Mouse (Mus musculus) cerebellum, postnatal 10 days (tissue): ENCODE measurements around the gene Dgkh.
A peak's percentile ranks its signal among the peaks of the same experiment; 100 is the strongest.

Experiments used
- DNase-seq, 2 experiments: peaks; one replicate each; pipeline ENCODE4 v3.0.0; 2021; ENCODE audit warnings: mixed read lengths in 2 of 2

Gene Dgkh

DNA sequence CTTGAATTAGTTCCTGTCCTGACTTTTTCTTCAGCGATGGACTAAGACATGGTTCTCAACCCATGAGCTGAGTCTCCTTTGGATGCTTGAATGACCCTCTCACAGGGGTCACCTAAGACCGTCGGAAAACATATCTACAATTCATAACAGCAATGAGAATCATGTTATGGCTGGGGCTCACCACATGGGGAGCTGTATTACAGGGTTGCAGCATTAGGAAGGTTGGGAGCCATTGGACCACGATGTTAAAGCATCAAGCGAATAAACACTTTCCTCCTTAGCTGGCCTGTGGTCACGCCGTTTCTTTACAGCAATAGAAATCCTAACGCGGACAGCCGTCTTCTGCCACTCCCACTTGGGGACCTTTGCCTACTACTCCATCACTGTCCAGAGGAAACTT is 62.6 kb downstream of the Dgkh start:
- DNase-seq, result peak; percentile 20 to 33

DNA sequence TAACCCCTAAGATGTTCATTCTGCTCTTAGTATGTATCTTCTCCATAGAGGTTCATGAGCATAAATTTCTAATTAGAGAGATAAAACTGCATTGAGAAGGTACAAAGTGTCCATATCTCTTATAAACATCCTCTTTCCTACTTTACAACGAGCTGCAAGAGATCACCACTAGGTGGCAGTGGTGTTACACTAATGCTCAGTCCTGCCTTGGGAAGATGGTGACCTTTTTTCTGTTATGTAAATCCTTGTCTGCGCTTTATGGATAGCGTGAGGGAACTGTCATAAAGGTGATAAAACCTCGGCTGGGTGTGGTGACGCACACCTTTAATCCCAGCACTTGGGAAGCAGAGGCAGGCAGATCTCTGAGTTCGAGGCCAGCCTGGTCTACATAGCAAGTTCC is 64.3 kb downstream of the Dgkh start:
- peak; percentile 90 to 94 for DNase-seq

DNA sequence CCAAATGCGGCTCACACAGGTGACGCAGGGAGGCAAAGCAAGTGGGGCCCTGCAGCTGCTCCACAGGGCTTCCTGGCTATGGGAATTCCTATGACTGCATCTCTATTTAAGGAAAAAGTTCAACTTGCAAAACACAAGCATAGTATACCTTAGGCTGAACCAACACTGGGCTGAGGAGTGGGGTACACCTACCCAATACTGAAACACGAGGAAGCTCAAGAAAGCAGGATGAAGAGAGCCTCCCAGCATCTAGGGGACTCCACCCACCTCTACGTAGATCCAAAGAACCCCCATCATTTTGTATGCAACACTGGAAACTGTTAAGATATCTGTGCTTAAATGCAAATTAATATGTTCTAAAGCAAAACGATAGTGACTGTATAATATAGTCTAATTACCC is 64.8 kb downstream of the Dgkh start:
- DNase-seq, result no peak

DNA sequence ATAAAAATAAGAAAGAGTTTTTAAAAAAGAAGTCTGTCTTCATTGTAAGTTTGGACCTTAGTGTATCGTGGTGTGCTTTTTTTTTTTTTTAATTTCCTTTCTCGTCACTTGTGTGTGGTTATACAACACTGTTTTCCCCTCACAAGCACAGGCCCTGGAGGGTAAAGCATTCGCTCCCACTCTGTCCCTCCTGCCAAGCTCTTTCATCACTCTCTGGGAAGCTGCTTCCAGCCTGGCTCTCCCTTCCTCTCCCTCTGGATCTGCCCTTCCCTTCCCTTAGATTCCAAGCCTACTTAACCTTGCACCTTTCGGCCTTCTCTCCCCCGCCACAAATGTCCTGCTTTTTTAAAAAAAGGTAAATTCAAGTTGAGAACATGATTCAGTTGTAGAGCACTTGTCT is 69.9 kb downstream of the Dgkh start:
- no peak for DNase-seq

DNA sequence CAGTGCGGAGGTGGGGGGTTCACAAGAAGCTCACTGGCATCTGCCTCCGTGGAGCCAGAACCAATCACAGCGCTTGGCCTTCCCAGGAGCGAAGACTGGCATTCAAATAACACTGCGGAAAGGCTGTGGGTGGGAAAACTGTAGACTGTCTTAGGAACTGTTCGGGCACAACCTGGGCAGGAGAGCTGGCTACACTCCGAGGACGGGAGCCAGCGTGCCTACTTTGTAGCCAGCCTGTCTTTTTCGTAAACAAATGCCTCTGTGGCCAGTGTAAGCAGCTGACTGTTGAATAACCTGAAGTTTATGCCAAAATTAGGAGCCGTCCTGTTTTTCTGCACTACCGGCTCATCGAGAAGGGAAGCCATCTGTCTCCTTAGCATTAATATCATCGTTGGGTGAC is 71.1 kb downstream of the Dgkh start:
- DNase-seq, result peak; percentile 45 to 60

DNA sequence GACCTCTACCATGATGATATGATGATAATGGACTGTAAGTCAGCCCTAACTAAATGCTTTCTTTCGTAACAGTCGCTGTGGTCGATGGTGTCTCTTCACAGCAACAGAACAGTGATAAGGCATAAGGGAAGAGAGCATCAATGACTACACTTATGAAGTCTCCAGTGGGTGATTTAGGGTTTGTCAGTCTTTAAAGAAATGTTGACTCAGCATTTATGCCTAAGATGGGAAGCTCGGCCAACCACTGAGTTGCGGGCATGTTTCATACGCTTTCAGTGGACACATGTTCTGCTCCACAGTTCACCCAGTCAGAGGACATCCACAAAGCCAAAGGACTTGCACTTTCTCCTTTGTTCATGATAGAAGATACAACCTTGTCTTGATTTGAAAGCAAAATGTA is 73.9 kb downstream of the Dgkh start:
- no peak for DNase-seq

DNA sequence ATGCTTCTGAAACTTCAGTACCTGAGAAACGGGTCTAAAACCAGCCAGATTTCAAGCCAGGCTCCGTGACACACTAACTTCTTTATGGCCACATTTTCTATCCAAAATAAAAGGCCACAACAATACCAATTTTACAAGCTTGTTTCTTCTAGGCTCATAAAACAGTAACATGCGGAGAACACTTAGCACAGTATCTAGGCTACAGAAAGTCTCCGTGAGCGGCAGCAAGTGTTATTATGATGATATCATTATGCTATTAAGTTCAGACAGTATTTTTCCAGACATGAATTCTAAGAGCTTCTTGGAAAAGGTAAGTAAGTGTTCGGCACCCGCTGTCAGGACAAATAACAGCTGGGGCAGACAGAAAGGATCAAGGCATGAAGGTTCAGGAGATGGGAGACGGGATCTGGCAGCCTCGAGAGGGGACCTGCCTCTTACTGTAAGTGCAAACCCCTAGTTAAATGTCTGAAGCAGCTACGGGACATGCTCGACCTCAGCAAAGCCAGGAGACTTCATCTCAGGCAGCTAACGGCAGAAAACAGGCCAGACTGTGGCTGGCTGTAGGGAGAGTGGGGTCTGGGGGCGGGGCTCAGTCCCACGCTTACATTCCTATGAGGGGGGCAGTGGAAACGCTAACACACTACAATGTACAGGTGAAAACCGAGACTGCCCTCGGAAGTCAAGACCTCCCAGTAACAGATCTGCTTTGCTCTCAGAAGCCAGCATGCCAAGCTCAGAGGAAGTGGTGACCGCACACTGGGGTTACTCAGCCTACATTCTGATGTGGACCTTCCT is 75.5 kb downstream of the Dgkh start:
- no peak for DNase-seq

DNA sequence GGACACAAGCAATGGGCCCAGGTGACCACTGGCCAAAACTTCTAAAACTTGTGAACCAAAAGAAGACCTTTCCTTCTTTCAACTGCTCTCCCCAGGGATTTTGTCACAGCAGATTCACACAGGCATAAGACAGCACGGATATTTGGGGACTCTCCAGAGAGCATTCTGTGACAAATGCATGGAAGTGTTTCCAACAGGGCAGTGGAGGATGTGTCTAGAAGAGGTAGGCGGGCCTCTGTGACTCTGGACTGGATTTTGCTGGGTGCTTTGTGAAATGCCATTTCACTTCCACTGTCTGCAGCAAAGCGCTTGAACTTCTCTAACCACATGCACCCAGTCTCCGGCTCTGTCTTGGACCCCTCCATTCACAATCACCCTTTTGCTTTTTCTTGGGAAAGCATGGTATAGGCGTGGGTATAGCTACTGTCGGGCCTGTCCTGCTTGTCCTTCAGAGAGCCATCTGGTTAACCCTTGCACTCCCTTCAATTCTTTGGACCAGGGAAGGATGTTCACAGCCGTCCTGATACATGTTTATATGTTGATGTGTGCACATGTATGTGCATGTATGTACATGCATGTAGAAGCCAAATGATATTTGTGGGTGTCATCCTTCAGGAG is 77.5 kb downstream of the Dgkh start:
- DNase-seq, result no peak

DNA sequence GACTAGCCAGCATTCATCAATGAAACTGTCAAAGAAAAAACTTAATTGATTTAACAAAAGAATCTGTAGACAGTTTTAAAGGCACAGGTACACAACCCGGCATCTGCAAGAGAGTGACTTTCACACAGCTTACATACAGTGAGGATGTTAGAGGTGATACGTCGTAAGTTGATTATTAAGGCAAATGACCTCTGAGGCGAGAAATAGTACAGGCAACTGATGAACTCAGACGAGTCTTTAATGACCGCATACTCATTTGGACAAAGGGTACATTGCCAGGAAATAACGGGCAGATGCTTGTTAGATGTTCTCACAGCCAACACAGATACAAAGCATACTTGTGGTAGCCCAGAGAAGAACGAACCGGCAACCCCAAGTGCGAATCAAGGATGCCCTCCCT is 78.4 kb downstream of the Dgkh start:
- no peak for DNase-seq

DNA sequence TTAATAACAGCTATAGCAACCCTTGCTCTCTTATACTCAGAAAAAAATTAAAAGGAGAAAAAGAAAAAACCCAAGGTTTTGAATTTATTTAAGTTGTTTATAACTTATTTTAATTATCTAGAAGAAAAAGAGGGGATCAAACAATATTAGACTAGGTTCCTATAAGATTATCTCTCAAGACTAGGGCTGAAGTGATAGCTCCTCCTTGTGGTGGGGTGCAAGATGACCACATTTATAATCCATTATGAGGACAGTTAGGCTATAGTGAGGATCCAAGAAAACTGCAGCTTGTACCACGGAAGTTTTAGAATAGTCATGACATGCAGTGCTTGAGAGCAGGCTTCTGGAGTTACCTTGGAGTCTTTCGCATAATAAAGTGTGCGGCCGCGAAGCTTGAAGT is 79.2 kb downstream of the Dgkh start:
- no peak for DNase-seq

DNA sequence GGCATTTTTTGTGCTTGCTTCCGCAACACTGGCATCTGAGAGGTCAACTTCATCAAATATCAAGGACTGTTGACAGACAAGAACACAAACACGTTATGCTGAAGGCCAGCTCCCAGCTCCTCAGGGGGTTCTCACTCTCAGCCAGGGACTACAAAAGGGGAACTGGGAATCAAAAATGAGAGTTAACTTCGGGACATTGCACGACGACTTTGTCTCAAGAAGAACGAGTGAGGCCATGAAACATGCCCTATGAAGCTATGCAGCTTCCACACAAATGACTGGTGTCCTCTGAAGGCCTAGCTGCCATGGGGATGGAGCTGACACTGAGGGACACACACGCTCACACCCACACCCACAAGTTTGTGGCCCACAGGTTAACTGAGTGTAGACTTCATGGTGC is 80.9 kb downstream of the Dgkh start:
- no peak for DNase-seq

DNA sequence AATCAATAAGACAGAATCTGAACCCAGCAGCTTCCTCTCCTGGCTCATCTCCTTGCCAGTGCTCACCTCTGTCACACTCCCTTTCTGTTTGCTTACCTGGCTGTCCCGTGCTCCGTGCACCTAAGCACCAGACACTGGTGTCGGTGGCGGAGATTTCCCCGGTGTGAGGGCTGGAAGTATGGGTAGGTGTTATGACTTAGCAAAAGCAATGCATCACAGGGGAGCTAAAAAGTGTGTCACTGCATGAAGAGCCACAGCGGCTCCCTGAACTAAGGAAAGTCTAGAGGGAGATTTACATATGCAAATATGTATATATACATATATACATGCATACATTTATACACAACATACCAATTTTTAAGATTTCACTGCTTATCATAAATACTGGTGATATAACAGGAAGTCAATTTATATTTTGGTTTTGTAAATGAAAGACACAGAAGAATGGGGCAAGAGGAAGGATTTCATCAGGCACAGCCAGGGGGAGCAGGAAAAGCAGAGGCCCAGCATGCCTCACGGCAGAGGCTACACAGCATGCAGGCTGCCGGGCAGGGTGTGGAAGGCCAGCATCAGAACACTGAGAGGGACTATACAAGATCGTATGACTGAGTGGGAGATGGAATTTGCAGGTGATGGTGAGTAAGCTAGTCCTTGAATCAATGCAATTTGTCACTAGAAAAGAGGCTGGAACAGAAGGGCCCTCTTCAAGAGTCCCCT is 82.0 kb downstream of the Dgkh start:
- no peak for DNase-seq

DNA sequence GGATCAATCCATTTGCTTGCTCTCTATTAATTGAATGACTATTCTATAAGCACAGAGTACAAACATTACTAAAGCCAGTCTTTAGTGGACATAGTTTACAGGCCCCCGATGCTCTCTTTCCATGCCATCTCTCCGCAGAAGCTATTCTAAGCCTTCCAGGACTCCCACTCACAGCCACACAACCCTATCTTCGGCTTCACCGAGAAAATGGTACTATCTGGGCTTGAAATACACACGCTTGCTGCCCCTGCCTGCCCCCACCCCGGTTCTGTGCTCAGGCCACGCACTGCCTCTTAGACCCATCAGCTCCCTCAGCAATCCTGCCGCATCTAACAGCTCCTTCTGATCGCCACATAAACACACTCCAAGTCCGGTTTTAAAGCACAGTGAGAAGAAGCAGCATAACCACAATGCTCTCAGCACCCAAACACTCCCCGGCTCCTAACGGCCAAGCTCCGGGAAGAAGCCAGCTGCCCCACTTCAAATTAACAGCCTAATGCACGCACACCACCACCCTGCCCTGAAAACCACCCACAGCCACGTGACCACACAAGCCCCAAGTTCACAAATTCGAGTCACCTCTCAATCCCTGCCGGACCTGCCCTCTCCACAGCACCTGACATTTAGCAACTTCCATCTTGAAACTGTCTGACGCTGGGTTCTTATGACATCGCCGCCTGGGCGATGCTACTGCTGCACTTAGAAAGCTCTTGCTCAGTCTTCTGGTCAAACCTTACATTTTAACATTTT is 82.9 kb downstream of the Dgkh start:
- DNase-seq, result no peak

DNA sequence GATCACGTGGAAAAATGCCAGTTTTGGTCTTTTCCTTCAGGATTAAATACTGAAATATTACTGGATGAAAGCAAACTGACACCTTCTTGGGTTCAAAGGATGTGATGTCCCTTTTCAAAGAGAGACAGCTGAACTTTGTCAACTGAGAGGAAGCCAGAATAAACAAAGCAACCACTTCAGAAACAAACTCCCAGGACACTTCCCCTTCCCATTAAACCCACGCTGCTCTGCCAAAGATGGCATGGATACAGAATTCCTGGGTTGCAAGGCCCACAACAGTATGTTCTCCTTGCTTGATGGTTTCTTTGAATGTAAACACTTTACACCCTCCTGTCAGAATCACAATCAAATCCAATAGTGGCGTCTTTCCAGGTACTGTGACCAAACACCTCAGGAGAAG is 87.0 kb downstream of the Dgkh start:
- no peak for DNase-seq

DNA sequence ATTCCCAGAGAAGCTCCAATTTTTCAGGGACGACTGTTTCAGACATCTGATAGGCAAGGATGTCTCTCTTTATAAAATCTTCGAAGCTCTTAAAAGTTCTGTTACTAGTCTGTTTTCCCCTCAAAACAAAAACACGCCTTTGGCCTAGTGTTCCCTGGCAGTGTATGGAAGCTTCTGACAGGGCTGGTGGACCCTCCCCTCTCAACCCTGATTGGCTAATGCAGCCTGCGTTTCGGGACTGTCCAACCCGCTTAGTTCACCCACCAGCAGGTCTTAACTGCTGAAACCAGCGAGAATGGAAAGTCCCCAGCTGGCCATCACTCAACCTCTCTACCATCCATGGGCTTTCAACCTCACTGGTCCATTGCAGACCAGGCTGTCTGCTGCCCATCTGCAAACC is 91.3 kb downstream of the Dgkh start:
- DNase-seq, result no peak

DNA sequence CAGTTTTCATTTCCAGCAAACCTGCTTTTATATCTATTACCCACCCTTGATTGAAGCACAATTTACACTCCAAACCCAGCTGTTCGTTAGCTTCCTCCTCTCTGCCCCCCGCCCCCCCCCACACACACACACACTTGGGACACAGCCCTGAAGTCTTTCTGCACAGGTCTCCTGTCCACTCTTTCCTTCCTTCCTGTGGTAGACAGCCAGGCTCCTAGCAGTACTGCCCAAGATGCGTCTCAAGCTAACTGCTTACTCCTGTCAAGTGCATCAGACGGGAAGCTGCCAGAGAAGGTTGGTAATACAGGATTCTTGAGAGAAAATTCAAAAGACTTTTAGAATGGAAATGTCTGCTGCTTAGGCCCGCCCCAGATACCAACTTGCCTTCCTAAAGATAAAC is 92.9 kb downstream of the Dgkh start:
- no peak for DNase-seq

DNA sequence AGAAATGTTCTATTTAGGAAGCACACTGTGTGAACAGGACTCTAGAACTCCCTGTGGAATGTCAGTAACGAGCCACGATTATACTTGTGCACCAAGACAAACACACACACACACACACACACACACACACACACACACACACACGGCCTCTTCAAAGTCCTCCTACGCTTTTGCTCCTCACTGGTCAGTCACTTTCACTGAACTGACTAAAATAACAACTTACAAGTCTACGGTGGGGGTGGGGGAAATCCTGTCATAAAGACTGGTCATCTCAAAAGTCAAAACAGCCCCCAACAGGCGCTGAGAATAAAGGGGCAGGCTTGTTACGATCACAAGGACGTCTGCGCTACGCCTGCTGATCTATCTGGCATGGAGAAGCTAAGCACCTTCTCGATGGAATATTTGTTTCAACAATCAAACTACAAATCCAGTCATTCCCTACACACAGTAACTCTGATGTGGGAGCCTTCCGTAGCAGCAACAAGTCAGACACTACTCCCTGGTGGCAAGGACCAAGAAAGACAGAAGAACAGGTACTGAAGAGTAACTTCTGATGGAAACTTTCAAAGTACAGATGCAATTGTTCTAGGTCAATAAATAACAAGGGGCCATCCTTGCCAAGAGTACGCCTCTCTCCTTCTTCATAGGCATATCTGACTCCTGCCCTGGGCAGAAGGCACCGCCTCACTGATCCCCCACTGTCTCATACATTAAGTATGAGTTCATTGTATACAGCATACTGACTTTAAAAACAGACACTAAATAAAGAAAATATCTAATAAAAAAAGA is 96.8 kb downstream of the Dgkh start:
- no peak for DNase-seq

DNA sequence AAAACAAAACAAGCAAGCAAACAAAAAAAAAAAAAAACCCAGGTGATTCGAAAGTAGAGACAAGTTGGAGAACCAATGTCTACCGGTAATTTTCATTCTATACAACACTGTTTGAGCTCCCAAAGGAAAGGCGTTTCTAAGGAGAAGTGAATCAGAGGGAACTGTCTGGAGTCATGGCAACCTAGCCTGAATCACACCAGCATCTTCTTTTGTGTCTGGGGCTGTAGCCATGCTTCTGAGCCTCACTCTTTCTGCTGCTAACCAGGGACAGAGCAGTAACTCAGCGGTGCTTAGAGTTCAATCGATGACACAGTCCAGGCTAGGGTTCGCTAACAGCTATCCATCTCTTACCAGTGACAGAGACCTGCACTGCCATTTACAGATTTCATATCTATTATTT is 99.8 kb downstream of the Dgkh start:
- no peak for DNase-seq

DNA sequence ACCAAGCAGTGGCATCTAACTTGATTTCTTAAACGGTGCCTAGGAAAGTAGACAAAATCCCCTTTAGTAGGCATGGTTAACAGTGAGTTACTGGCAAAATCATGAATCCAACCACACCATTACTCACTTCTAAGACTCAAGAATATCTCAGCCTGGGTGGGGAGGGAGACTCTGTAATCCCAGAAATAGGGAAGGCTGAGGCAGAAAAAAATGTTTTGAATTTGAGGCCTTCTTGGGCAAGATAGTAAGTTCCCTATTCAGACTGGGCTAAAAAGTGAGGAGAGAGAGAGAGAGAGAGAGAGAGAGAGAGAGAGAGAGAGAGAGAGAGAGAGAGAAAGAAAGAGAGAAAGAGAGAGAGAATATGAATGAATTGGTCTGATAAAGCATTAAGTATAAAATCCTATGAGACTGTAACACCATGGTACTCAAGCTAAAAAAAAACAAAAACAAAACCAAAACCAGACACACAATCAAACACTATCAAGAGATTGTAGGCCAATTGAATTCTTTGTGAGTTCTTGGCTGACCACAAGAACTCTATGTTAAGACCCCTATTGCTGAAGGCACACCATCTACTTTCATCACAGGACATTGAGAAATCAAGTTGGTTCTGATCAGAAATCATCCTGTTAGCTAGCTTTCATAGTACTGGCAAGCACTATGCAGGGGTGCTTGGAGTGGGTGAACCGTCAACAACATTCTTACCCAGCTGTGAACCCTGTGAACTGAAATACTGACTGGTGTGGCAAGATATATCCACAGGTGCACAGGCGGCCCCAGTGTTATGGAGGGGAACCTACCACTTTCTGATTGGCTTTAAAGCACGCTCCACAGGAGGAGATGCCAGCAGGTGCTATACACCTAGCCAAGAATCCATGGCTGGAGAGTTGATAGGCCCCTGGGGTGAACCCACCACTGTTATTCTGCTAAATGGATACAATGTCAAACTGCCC is 101.4 kb downstream of the Dgkh start:
- DNase-seq, result no peak

DNA sequence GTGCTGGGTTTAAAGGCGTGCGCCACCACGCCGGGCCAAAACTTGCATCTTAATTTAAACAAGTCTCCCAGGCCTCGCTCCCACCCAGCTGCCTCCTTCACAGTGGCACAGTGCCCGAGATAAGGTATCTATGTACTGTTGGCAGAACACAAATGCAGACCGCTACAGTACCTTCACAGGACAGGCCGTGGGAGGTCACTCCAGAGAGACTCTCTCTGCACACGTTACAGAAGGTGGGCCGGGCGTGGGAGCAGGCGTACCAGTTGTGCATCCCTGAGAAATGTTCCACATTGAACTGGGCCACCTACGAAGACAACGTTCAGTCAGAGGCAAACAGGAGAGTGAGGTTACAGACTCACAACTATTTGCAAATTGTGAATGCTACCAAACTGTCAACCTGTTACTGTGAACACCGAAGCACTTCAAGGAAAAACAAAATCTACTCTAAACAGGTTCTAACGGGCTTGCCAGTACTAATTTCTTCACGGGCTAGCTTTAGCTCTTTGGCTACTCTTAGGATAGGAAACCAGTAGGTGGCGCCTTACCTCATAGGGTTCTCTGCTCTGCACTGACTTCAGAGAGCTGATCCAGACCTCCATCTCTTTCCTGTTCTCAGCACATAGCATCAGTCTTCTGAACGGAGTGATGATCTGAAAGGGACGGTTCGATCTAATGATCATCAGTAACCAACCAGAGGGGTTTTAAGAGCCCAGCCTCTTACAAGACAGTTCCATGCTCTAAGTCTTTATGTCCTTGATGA is 104.9 kb downstream of the Dgkh start:
- DNase-seq, result peak; percentile 27

DNA sequence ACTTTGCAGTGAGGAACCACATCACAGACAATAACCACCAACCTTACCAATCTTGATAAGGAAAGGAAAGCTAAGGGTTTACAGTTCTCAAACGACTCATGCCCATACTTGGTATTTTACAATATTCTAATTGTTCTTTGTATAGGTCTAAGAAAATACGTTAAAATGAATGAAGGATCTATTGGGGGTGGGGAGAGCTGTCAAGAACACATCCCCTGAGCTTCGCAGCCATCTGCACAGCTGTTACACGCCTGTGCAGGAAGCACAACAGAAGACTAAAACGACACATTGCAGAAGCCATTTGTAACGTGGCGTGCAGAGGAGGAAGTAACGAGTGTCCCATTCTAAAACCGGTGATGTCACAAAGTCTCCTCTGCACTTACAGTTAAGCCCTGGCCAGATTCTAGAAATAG is 113.7 kb downstream of the Dgkh start:
- no peak for DNase-seq
